Mouse (Mus musculus) limb, embryonic 14.5 days (tissue): ENCODE results near the gene Klk1b1. TPM values are rescaled to one million over a fixed set of nuclear protein-coding genes. Genes with fewer than 3 reads are reported as not detected.
"Not testable (repeated sequence)": the region's sequence is repeated elsewhere in the genome, so short reads cannot be mapped to it uniquely, and the experiment has no call there.

ENCODE experiments used
- ATAC-seq: fragments of 200-750 bp; cut with Nextera tagmentation; 2 replicates; pipeline ENCODE4 v1.8.0; 2017; ENCODE audit warnings: low read depth, moderate number of reproducible peaks, moderate TSS enrichment; ENCODE audit not compliant: low FRiP score
- DNase-seq: peaks from one replicate; pipeline ENCODE4 v3.0.0-alpha.2; 2015; ENCODE audit warnings: low spot score
- H3K27ac ChIP-seq: fragments of 300-500 bp; sonication (generic); replicated peaks from 2 replicates; pipeline ENCODE4 v1.5.1; 2014; ENCODE audit warnings: low read depth, mild to moderate bottlenecking, low read length, moderate library complexity, mixed read lengths
- H3K27me3 ChIP-seq: fragments of 300-500 bp; sonication (generic); 2 replicates; pipeline ENCODE4 v1.6.1; 2014; ENCODE audit warnings: low read length, mixed read lengths; ENCODE audit not compliant: control insufficient read depth, insufficient read depth
- H3K36me3 ChIP-seq: fragments of 300-500 bp; sonication (generic); 2 replicates; pipeline ENCODE4 v1.6.1; 2014; ENCODE audit warnings: mild to moderate bottlenecking, low read length, moderate library complexity, mixed read lengths; ENCODE audit not compliant: control insufficient read depth, insufficient read depth
- H3K4me1 ChIP-seq: fragments of 300-500 bp; sonication (generic); 2 replicates; pipeline ENCODE4 v1.6.1; 2014; ENCODE audit warnings: antibody characterized with exemption, low read length, mixed read lengths; ENCODE audit not compliant: control insufficient read depth, insufficient read depth
- H3K4me2 ChIP-seq: fragments of 300-500 bp; sonication (generic); replicated peaks from 2 replicates; pipeline ENCODE4 v1.6.1; 2014; ENCODE audit warnings: low read depth, mild to moderate bottlenecking, low read length, moderate library complexity; ENCODE audit not compliant: severe bottlenecking
- H3K4me3 ChIP-seq: fragments of 300-500 bp; sonication (generic); replicated peaks from 2 replicates; pipeline ENCODE4 v1.5.1; 2014; ENCODE audit warnings: low read length
- H3K9ac ChIP-seq: fragments of 300-500 bp; sonication (generic); 2 replicates; pipeline ENCODE4 v1.6.1; 2014; ENCODE audit warnings: mild to moderate bottlenecking, low read depth, low read length, moderate library complexity; ENCODE audit not compliant: severe bottlenecking
- H3K9me3 ChIP-seq: fragments of 300-500 bp; sonication (generic); 2 replicates; pipeline ENCODE4 v1.6.1; 2016; ENCODE audit warnings: low read length; ENCODE audit not compliant: control insufficient read depth
- POLR2A ChIP-seq: fragments of 200-500 bp; IDR thresholded peaks from 2 replicates; pipeline ENCODE4 v1.8.0; 2012; ENCODE audit warnings: inconsistent platforms, mild to moderate bottlenecking, moderate library complexity, borderline replicate concordance; ENCODE audit not compliant: insufficient read depth, insufficient read length; ENCODE audit errors: extremely low read depth
- WGBS: fragments of 180-500 bp; shearing (Covaris S2); extraction: QIAGEN DNeasy Blood & Tissue Kit; methylation state at CpG from one replicate; pipeline ENCODE4 v1.1.7; 2014; 5-methylcytosine and 5-hydroxymethylcytosine counted together
- polyA plus RNA-seq, 2 experiments: library from polyadenylated mRNA; depleted of rRNA in 1 of 2; stranded (reverse) in 1 of 2; unstranded in 1 of 2; fragments of >200 nt; fragmentation: Nextera tagmentation in 1 of 2; extraction: Ambion mirVana in 1 of 2; gene quantifications; 2 replicates each; pipeline versions ENCODE4 v1.2.1 to v1.2.3; 2012 to 2014

The Klk1b1 gene
- polyA plus RNA-seq, 2 experiments = not detected

- WGBS = 49% methylated on average over 3 of the region's 3 CpGs
- ATAC-seq = no peak
These were observed 31.8 kb upstream of the Klk1b1 start for GRCm38 (mm10) chr7:43934747-43935146.

DNA sequence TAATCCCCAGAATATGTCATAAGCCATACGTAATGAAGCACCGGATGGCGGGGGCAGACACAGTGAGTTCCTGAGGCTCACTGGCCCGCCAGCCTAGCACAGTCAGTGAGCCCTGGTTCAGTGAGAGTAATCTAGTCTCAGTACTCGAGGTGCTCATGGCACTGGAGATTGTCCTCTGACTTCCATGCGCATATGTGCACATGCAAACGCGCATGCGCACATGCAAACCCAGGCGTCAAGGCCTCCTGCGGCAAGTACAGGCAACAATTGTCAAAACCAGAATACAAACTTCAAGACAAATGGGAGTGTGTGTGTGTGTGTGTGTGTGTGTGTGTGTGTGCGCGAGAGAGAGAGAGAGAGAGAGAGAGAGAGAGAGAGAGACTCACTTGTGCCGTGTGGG, 30.0 kb upstream of the Klk1b1 start:
- Histone ChIP-seq H3K36me3 (no peaks in the 10 kb centered on the region), H3K4me3 (no peak overlapping the region), H3K27ac (no peak overlapping the region), H3K4me2 (no peak overlapping the region), H3K9ac (no peak overlapping the region), H3K27me3 (no peaks in the 10 kb centered on the region), H3K4me1 (no peaks in the 10 kb centered on the region), H3K9me3 (no peaks in the 10 kb centered on the region)
- no peak for TF ChIP-seq POLR2A
- DNase-seq (no peak), ATAC-seq (no peak)
- WGBS = 87% methylated on average over 14 of the region's 14 CpGs

More at GRCm38 (mm10) chr7:43934747-43935146, 31.8 kb upstream of the Klk1b1 start:
- Histone ChIP-seq H3K4me1 (no peaks in the 10 kb centered on the region), H3K36me3 (no peaks in the 10 kb centered on the region), H3K9ac (no peak overlapping the region), H3K4me3 (no peak overlapping the region), H3K9me3 (no peaks in the 10 kb centered on the region), H3K4me2 (no peak overlapping the region), H3K27me3 (no peaks in the 10 kb centered on the region), H3K27ac (no peak overlapping the region)
- no peak for DNase-seq
- no peak for TF ChIP-seq POLR2A

GRCm38 (mm10) chr7:43942293-43942692, 24.3 kb upstream of the Klk1b1 start:
- H3K9ac ChIP-seq, H3K36me3 ChIP-seq, ATAC-seq, H3K4me2 ChIP-seq, H3K9me3 ChIP-seq, DNase-seq, H3K4me1 ChIP-seq, H3K4me3 ChIP-seq, H3K27ac ChIP-seq, H3K27me3 ChIP-seq: not testable (repeated sequence)
- 65% methylated on average over 3 of the region's 3 CpGs for WGBS

- ATAC-seq = no peak
- TF ChIP-seq POLR2A = no peak
These were observed 21.8 kb upstream of the Klk1b1 start for GRCm38 (mm10) chr7:43944727-43945264.

DNA sequence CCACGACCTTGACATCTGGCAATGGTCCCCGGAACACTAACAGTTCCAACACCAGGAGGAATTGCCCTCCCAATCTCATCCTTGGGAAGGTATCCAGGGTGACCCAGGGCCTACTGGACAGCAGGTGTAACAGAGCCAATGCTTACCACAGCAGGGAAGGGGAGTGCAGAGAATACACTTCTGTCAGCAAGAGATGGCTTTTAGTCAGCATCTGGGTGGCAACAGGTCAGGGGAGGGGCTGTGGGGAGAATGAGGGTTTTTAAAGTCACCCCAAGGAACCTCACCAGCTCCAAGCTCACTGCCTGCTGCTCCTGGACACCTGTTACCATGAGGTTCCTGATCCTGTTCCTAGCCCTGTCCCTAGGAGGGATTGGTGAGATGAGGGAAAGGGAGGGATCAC, 16.2 kb upstream of the Klk1b1 start, which contains the start of gene Klk1b8:
Gene Klk1b8 (plus strand): TSS at position 301 of the 400 bp plus-strand sequence.
- H3K9ac ChIP-seq = no peak within 1 kb of the TSS
- H3K36me3 ChIP-seq = no peaks in the 10 kb centered on the region
- no peak for ATAC-seq
- no peak for TF ChIP-seq POLR2A
- H3K27ac ChIP-seq = no peak within 1 kb of the TSS
- DNase-seq = no peak
- H3K4me1 ChIP-seq = no peaks in the 10 kb centered on the region
- H3K4me3 ChIP-seq = no peak within 1 kb of the TSS
- H3K9me3 ChIP-seq = no peaks in the 10 kb centered on the region
- no peak within 1 kb of the TSS for H3K4me2 ChIP-seq
- WGBS = 64% methylated on average over 2 of the region's 2 CpGs
- H3K27me3 ChIP-seq = no peaks in the 10 kb centered on the region

More at GRCm38 (mm10) chr7:43944727-43945264, 21.8 kb upstream of the Klk1b1 start:
- 80% methylated on average over 3 of the region's 3 CpGs for WGBS
- no peak overlapping the region for H3K27ac ChIP-seq
- no peaks in the 10 kb centered on the region for H3K9me3 ChIP-seq
- no peaks in the 10 kb centered on the region for H3K36me3 ChIP-seq
- H3K9ac ChIP-seq = no peak overlapping the region
- no peak overlapping the region for H3K4me2 ChIP-seq
- no peaks in the 10 kb centered on the region for H3K27me3 ChIP-seq
- no peak for DNase-seq
- no peaks in the 10 kb centered on the region for H3K4me1 ChIP-seq
- H3K4me3 ChIP-seq = no peak overlapping the region

GRCm38 (mm10) chr7:43952703-43953102, 13.8 kb upstream of the Klk1b1 start:
- WGBS = 65% methylated on average over 4 of the region's 4 CpGs
- no peak overlapping the region for H3K4me2 ChIP-seq
- ATAC-seq = no peak

More at GRCm38 (mm10) chr7:43952703-43953102, 13.8 kb upstream of the Klk1b1 start:
- Histone ChIP-seq H3K36me3 (no peaks in the 10 kb centered on the region), H3K9ac (no peak overlapping the region), H3K4me3 (no peak overlapping the region), H3K27ac (no peak overlapping the region), H3K9me3 (no peaks in the 10 kb centered on the region), H3K27me3 (no peaks in the 10 kb centered on the region), H3K4me1 (no peaks in the 10 kb centered on the region)
- no peak for DNase-seq
- no peak for TF ChIP-seq POLR2A
